Comparison of ENCODE assay signal across 11 mouse cellular contexts in the genomic region with DNA sequence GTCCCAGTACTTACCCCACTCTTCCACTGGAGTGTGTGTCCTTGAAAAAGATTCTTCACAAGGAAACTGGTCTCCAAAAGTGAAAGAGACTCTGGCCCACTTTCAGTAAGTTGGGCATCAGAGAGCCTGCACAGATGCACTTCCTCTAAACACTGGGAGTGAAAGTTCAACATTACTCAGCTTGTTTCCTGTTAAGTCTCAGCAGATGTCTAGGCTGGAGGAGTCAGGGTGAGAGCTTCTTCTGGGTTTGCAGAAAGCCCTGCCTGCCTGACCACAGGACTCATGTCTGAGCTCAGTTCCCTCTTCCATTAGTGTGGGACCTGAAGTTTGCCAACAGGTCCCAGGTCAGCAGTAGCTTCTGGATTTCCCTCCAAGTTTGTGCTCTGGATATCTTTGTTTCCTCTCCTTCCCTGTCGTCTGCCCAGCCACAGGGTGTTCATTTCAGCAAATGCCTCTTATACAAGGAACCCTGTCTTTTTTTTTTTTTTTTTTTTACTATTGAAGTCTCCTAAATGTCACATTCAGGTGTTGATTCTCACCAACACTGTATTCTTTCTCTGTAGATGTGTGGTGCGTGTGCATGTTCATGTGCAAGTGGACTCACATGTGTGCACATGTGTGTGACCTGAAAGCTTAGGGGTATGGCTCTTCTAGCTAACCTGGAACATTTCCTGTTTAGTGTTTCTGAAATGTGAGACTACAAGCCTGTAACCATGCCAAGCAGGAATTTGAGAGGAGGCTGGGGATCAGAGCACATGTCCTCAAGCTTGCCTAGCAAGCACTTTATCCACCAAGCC. TPM values are rescaled to one million over a fixed set of nuclear protein-coding genes. Genes with fewer than 3 reads are reported as not detected.
DNase-seq lines count a peak whose midpoint lies in the region; ATAC-seq and TF ChIP-seq lines count a peak whose summit lies in the region.
"Had no signal": no experiment of that assay in that cellular context is flagged by ENCODE, and none has a peak within 500 bp of the region (broad histone marks: within the 10 kb centered on the region; RNA-seq: fewer than 3 reads in every experiment).

A gene (minus strand): TSS at position 50 of the 797 bp plus-strand sequence.

- H3K27me3 ChIP-seq in kidney, postnatal 0 days (ENCODE audit: insufficient read depth, low read length) = no peaks in the 10 kb centered on the region
- H3K27me3 ChIP-seq in kidney, embryonic 15.5 days = no peaks in the 10 kb centered on the region
- no peaks in the 10 kb centered on the region for H3K27me3 ChIP-seq in midbrain, embryonic 13.5 days
- H3K27me3 ChIP-seq in hindbrain, embryonic 13.5 days = no peaks in the 10 kb centered on the region
- H3K27me3 ChIP-seq: embryonic facial prominence, embryonic 15.5 days; neural tube, embryonic 15.5 days had no signal

- H3K9me3 ChIP-seq in kidney, postnatal 0 days (replicated peaks; ENCODE audit: low read length) = no peaks in the 10 kb centered on the region
- no peaks in the 10 kb centered on the region for H3K9me3 ChIP-seq in kidney, embryonic 15.5 days (replicated peaks)
- H3K9me3 ChIP-seq in midbrain, embryonic 13.5 days = no peaks in the 10 kb centered on the region
- no peaks in the 10 kb centered on the region for H3K9me3 ChIP-seq in hindbrain, embryonic 13.5 days
- H3K9me3 ChIP-seq: embryonic facial prominence, embryonic 15.5 days; neural tube, embryonic 15.5 days had no signal

- H3K27ac ChIP-seq in kidney, postnatal 0 days = no peak within 1 kb of the TSS
- H3K27ac ChIP-seq in kidney, embryonic 15.5 days = no peak within 1 kb of the TSS
- peak within 1 kb of the TSS; percentile 94 for H3K27ac ChIP-seq in bone marrow macrophage, adult 2 months (ENCODE audit: insufficient read depth, low read depth, low read length)
- H3K27ac ChIP-seq in midbrain, embryonic 13.5 days = no peak within 1 kb of the TSS
- no peak within 1 kb of the TSS for H3K27ac ChIP-seq in hindbrain, embryonic 13.5 days
- H3K27ac ChIP-seq: embryonic facial prominence, embryonic 15.5 days; neural tube, embryonic 15.5 days had no signal

- no peak within 1 kb of the TSS for H3K4me2 ChIP-seq in kidney, postnatal 0 days (ENCODE audit: low read length)
- H3K4me2 ChIP-seq in kidney, embryonic 15.5 days = no peak within 1 kb of the TSS
- no peak within 1 kb of the TSS for H3K4me2 ChIP-seq in midbrain, embryonic 13.5 days (replicated peaks)
- no peak within 1 kb of the TSS for H3K4me2 ChIP-seq in hindbrain, embryonic 13.5 days
- H3K4me2 ChIP-seq: embryonic facial prominence, embryonic 15.5 days; neural tube, embryonic 15.5 days had no signal

- DNase-seq in kidney, postnatal 0 days (ENCODE audit: low spot score) = peak; percentile 9
- peak; percentile 9 to 18 for DNase-seq in B cell, adult 2 months
- peak; percentile 49 for DNase-seq in lung, postnatal 36 days
- no peak for DNase-seq in Muller cell, postnatal 12 days (ENCODE audit: inconsistent ontology term)
- DNase-seq: adrenal gland, postnatal 14 days had no signal

- no peak for TF ChIP-seq CTCF in kidney, postnatal 0 days (IDR thresholded peaks at IDR 0.05; ENCODE audit: low read depth)
- TF ChIP-seq CTCF in bone marrow macrophage, adult 2 months (IDR thresholded peaks at IDR 0.05; ENCODE audit: low read depth, low read length) = no peak

- no peaks in the 10 kb centered on the region for H3K36me3 ChIP-seq in kidney, postnatal 0 days (ENCODE audit: insufficient read depth, low read length)
- H3K36me3 ChIP-seq in kidney, embryonic 15.5 days = no peaks in the 10 kb centered on the region
- H3K36me3 ChIP-seq in midbrain, embryonic 13.5 days = no peaks in the 10 kb centered on the region
- no peaks in the 10 kb centered on the region for H3K36me3 ChIP-seq in hindbrain, embryonic 13.5 days
- H3K36me3 ChIP-seq: embryonic facial prominence, embryonic 15.5 days; neural tube, embryonic 15.5 days had no signal

- no peak within 1 kb of the TSS for H3K4me3 ChIP-seq in kidney, postnatal 0 days (replicated peaks; ENCODE audit: low read depth, low read length)
- no peak within 1 kb of the TSS for H3K4me3 ChIP-seq in kidney, embryonic 15.5 days (replicated peaks)
- H3K4me3 ChIP-seq in bone marrow macrophage, adult 2 months (ENCODE audit: insufficient read depth, low read length) = peak within 1 kb of the TSS; percentile 27
- no peak within 1 kb of the TSS for H3K4me3 ChIP-seq in midbrain, embryonic 13.5 days (replicated peaks)
- H3K4me3 ChIP-seq in hindbrain, embryonic 13.5 days = no peak within 1 kb of the TSS
- H3K4me3 ChIP-seq: embryonic facial prominence, embryonic 15.5 days; neural tube, embryonic 15.5 days had no signal

- no peaks in the 10 kb centered on the region for H3K4me1 ChIP-seq in kidney, postnatal 0 days (replicated peaks; ENCODE audit: insufficient read depth, low read length)
- H3K4me1 ChIP-seq in kidney, embryonic 15.5 days = no peaks in the 10 kb centered on the region
- H3K4me1 ChIP-seq in bone marrow macrophage, adult 2 months (ENCODE audit: control insufficient read depth, insufficient read depth, low read length) = peaks cover 33% of the 10 kb centered on the region
- no peaks in the 10 kb centered on the region for H3K4me1 ChIP-seq in midbrain, embryonic 13.5 days (replicated peaks)
- H3K4me1 ChIP-seq in hindbrain, embryonic 13.5 days (replicated peaks) = no peaks in the 10 kb centered on the region
- H3K4me1 ChIP-seq: embryonic facial prominence, embryonic 15.5 days; neural tube, embryonic 15.5 days had no signal

- H3K9ac ChIP-seq in kidney, postnatal 0 days (ENCODE audit: low read depth, low read length) = no peak within 1 kb of the TSS
- H3K9ac ChIP-seq in kidney, embryonic 15.5 days = no peak within 1 kb of the TSS
- no peak within 1 kb of the TSS for H3K9ac ChIP-seq in midbrain, embryonic 13.5 days (replicated peaks)
- H3K9ac ChIP-seq in hindbrain, embryonic 13.5 days = no peak within 1 kb of the TSS
- H3K9ac ChIP-seq: embryonic facial prominence, embryonic 15.5 days; neural tube, embryonic 15.5 days had no signal

- no peak for ATAC-seq in kidney, postnatal 0 days (replicated peaks; ENCODE audit: low FRiP score, low read depth)
- no peak for ATAC-seq in kidney, embryonic 15.5 days (replicated peaks; ENCODE audit: low FRiP score)
- ATAC-seq in midbrain, embryonic 13.5 days = no peak
- no peak for ATAC-seq in hindbrain, embryonic 13.5 days (ENCODE audit: low FRiP score)

- WGBS in kidney, postnatal 0 days = 64% methylated on average over 2 of the region's 2 CpGs
- WGBS in kidney, embryonic 15.5 days = 75% methylated on average over 2 of the region's 2 CpGs
- WGBS in midbrain, embryonic 13.5 days = 77% methylated on average over 2 of the region's 2 CpGs
- 90% methylated on average over 2 of the region's 2 CpGs for WGBS in hindbrain, embryonic 13.5 days

- TF ChIP-seq POLR2A in bone marrow macrophage, adult 2 months (IDR thresholded peaks at IDR 0.05; ENCODE audit: borderline replicate concordance, low read depth, low read length) = no peak

RNA-seq across cellular contexts. Expression of the gene that starts here (rescaled TPM):
- not detected in 2 replicates for polyA plus RNA-seq in kidney, postnatal 0 days (2015; fragmentation: Nextera tagmentation; extraction: Ambion mirVana)
- not detected in 2 replicates for polyA plus RNA-seq in kidney, embryonic 15.5 days (2015; fragmentation: Nextera tagmentation; extraction: Ambion mirVana)
- 53.0 and 61.5 TPM in 2 replicates for polyA plus RNA-seq in bone marrow macrophage, adult 2 months (2012; ENCODE audit: insufficient read depth, insufficient read length, missing spikeins)
- 0.05 TPM in 1 of 2 replicates, not detected in the other for polyA plus RNA-seq in midbrain, embryonic 13.5 days (2015; fragmentation: Nextera tagmentation; extraction: Ambion mirVana)
- polyA plus RNA-seq in hindbrain, embryonic 13.5 days (2015; fragmentation: Nextera tagmentation; extraction: Ambion mirVana) = not detected in 2 replicates
- polyA plus RNA-seq: neural tube, embryonic 15.5 days had no signal

Comparison
In these comparisons a context has a peak if more than half of its experiments do, and no peak if none do; other contexts are left out.
1. RNA of the gene that starts here (polyA plus RNA-seq): 53.0 to 61.5 TPM in bone marrow macrophage, adult 2 months; 0.05 TPM in midbrain, embryonic 13.5 days, not detected in kidney, postnatal 0 days, not detected in hindbrain, embryonic 13.5 days and not detected in kidney, embryonic 15.5 days; every median in the first group is over 10 times any median in the second.
2. Peak in DNase-seq in kidney, postnatal 0 days; RNA of the gene not detected or under 1 TPM.